Mouse (Mus musculus) midbrain, embryonic 16.5 days (tissue): ENCODE results near the gene Gm10378. TPM values are rescaled to one million over a fixed set of nuclear protein-coding genes. Genes with fewer than 3 reads are reported as not detected.
"Not testable (repeated sequence)": the region's sequence is repeated elsewhere in the genome, so short reads cannot be mapped to it uniquely, and the experiment has no call there.

Experiments used
- ATAC-seq: fragments of 200-750 bp; cut with Nextera tagmentation; 2 replicates; pipeline ENCODE4 v1.8.0; 2017; ENCODE audit warnings: moderate TSS enrichment
- H3K27ac ChIP-seq: fragments of 300-500 bp; sonication (generic); 2 replicates; pipeline ENCODE4 v1.5.1; 2014; ENCODE audit warnings: mild to moderate bottlenecking, low read length, mixed read lengths
- H3K27me3 ChIP-seq: fragments of 300-500 bp; sonication (generic); 2 replicates; pipeline ENCODE4 v1.6.1; 2014; ENCODE audit warnings: low read depth, low read length, mixed read lengths; ENCODE audit not compliant: control insufficient read depth, insufficient read depth
- H3K36me3 ChIP-seq: fragments of 300-500 bp; sonication (generic); 2 replicates; pipeline ENCODE4 v1.6.1; 2014; ENCODE audit warnings: mild to moderate bottlenecking, low read length, moderate library complexity, mixed read lengths; ENCODE audit not compliant: control insufficient read depth, insufficient read depth
- H3K4me1 ChIP-seq: fragments of 300-500 bp; sonication (generic); 2 replicates; pipeline ENCODE4 v1.6.1; 2014; ENCODE audit warnings: mild to moderate bottlenecking, low read length, mixed read lengths; ENCODE audit not compliant: control insufficient read depth, insufficient read depth
- H3K4me2 ChIP-seq: fragments of 300-500 bp; sonication (generic); 2 replicates; pipeline ENCODE4 v1.6.1; 2014; ENCODE audit warnings: mild to moderate bottlenecking, low read length, mixed read lengths
- H3K4me3 ChIP-seq: fragments of 300-500 bp; sonication (generic); 2 replicates; pipeline ENCODE4 v1.5.1; 2014; ENCODE audit warnings: low read depth, mild to moderate bottlenecking, low read length, moderate library complexity, mixed read lengths
- H3K9ac ChIP-seq: fragments of 300-500 bp; sonication (generic); 2 replicates; pipeline ENCODE4 v1.6.1; 2014; ENCODE audit warnings: low read depth, low read length, mixed read lengths
- H3K9me3 ChIP-seq: fragments of 300-500 bp; sonication (generic); replicated peaks from 2 replicates; pipeline ENCODE4 v1.6.1; 2014; ENCODE audit warnings: mild to moderate bottlenecking, low read length, mixed read lengths; ENCODE audit not compliant: control insufficient read depth, poor library complexity, severe bottlenecking
- WGBS: fragments of 180-500 bp; shearing (Covaris S2); extraction: QIAGEN DNeasy Blood & Tissue Kit; methylation state at CpG from one replicate; pipeline ENCODE4 v1.1.7; 2014; 5-methylcytosine and 5-hydroxymethylcytosine counted together
- microRNA-seq: library from miRNA; unstranded; fragments of <30 nt; microRNA quantifications from one replicate; pipeline ENCODE4, GENCODE M21; 2017
- polyA plus RNA-seq: library from polyadenylated mRNA; unstranded; fragments of >200 nt; fragmentation: Nextera tagmentation; extraction: Ambion mirVana; gene quantifications from 2 replicates; pipeline ENCODE4 v1.2.1, GENCODE M21; 2015

Gm10378 gene
- not detected in 2 replicates for polyA plus RNA-seq

DNA sequence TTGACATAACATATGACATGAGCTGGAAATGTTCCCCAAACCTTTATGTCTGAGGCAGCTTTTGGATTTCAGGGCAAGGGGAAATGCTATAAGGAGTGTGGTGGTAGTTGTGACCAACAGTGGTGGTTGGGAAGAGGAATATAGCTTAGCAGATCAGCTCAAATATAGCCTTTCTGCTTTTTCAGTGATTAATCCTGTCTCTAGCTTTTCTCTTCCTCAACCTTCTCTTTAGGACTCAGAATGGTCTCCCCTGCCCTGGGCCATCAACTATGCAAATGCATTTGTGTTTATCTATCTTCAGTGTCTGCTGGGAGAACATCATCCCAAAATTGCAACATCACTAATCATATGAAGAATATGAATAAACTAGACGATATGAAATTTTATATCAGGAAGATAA is at the start of gene Gm10378:
Gene Gm10378 (plus strand): TSS at position 301 of the 400 bp plus-strand sequence.
- not testable (repeated sequence) for H3K9ac ChIP-seq, H3K36me3 ChIP-seq, H3K4me3 ChIP-seq, ATAC-seq, H3K27ac ChIP-seq, H3K27me3 ChIP-seq, H3K4me1 ChIP-seq, H3K4me2 ChIP-seq, H3K9me3 ChIP-seq
- no CpG with 5 or more reads among the region's 1 CpGs for WGBS

DNA sequence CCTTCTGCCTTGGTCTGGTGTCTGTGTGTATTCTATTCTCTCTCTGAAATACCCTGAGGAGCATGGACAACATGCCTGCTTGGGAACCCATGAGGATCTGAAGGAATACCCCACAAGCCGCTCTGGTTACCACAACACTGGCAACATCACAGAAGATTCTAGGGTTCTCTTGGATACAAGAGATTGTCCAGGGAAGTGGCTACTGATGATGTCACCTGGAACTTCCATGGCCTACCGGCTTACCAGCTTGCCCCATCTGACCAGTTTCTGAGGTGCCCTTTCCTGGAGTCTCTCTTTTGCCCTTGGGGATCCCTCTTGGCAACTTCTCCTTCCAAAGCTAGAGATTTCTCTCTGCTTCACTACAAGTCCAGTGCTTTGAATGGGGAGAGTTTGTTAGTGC is 13.9 kb upstream of the Gm10378 start, which contains the start of gene Gm3633:
Gene Gm3633 (minus strand): TSS at position 101 of the 400 bp plus-strand sequence.
- not testable (repeated sequence) for H3K4me2 ChIP-seq, H3K9ac ChIP-seq, ATAC-seq, H3K36me3 ChIP-seq, H3K4me1 ChIP-seq, H3K27ac ChIP-seq, H3K27me3 ChIP-seq, H3K4me3 ChIP-seq, H3K9me3 ChIP-seq
- no CpG with 5 or more reads among the region's 2 CpGs for WGBS

Small RNA genes lying within 50 kb of the gene (microRNA-seq; reads per million reads assigned to microRNA genes)
- gene Gm23620 (not detected), gene Gm25228 (not detected)

Other genes with a start within 250 kb of the Gm10378 start
- gene Gm8005, start 216.3 kb upstream of the Gm10378 start, polyA plus RNA-seq = not detected in 2 replicates
- not detected in 2 replicates for gene Gm8011, start 192.1 kb upstream of the Gm10378 start, polyA plus RNA-seq
- not detected in 2 replicates for gene Gm8020, start 153.6 kb upstream of the Gm10378 start, polyA plus RNA-seq
- not detected in 2 replicates for gene Gm8024, start 131.7 kb upstream of the Gm10378 start, polyA plus RNA-seq
- not detected in 2 replicates for gene Gm17124, start 56.1 kb upstream of the Gm10378 start, polyA plus RNA-seq
- not detected in 2 replicates for gene Gm3633, start 14.0 kb upstream of the Gm10378 start, polyA plus RNA-seq
- gene Gm3015, start 112.9 kb downstream of the Gm10378 start, polyA plus RNA-seq = not detected in 2 replicates
- not detected in 2 replicates for gene Gm10377, start 142.0 kb downstream of the Gm10378 start, polyA plus RNA-seq
- not detected in 2 replicates for gene Gm21977, start 197.5 kb downstream of the Gm10378 start, polyA plus RNA-seq